Comparison of ENCODE assay signal across 9 mouse cellular contexts in the genomic region with DNA sequence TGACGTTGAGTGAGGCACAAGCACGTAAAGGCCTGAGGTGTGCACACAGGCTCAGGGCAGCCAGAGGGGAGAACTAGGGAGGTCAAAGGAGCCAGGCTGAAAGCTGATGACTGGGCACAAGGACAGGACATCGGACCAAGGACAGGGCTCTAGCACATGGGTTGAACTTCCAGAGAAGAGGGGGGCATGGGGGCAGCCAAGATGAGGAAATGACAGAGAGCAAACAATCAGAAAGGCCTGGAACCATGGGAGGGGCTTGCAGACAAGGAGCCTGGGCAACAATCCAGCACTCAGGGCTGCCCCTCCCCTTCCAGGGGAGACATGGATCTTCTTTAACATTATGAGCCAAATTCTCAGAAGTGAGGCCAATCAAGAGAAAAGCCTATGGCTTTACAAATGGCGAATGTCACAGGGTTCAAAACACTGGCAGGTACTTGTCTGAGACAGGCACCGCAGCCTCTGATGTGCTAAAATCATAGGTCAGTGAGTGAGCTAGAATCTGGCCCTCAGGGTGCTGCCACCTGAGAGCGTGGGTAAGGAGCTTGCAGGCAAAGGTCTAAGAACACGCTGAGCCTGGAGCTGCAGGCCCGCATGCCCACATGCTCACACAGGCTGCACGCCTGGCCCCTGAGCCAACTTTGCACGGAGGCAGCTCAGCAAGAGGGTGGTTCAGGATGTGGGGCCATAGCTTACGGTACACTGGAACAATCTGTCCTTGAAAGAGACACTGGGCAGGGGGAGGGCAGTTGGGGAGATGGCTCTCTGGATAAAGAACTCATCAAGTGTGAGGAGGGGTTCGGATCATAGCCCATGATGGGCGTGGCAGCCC. TPM values are rescaled to one million over a fixed set of nuclear protein-coding genes. Genes with fewer than 3 reads are reported as not detected.
DNase-seq lines count a peak whose midpoint lies in the region; ATAC-seq and TF ChIP-seq lines count a peak whose summit lies in the region.
"Had no signal": no experiment of that assay in that cellular context is flagged by ENCODE, and none has a peak within 500 bp of the region (broad histone marks: within the 10 kb centered on the region; RNA-seq: fewer than 3 reads in every experiment).

No protein-coding gene starts in this region.

- H3K4me1 ChIP-seq in kidney, adult 2 months (ENCODE audit: control insufficient read depth, insufficient read depth, low read length), result peaks cover 37% of the 10 kb centered on the region
- 0 out of 2 replicates have a peak, but pooled peaks cover 9% of the 10 kb centered on the region for H3K4me1 ChIP-seq in forebrain, embryonic 15.5 days

- WGBS in kidney, adult 2 months, result 52% methylated on average over 13 of the region's 13 CpGs
- 82% methylated on average over 13 of the region's 13 CpGs for WGBS in forebrain, embryonic 15.5 days

- H3K27me3 ChIP-seq in kidney, adult 2 months (replicated peaks; ENCODE audit: control insufficient read depth, insufficient read depth, low read length), result no peaks in the 10 kb centered on the region
- H3K27me3 ChIP-seq in forebrain, embryonic 15.5 days, result no peaks in the 10 kb centered on the region
- H3K27me3 ChIP-seq: hindbrain, embryonic 15.5 days had no signal

- no peak for TF ChIP-seq POLR2A in brain, embryonic 14.5 days (IDR thresholded peaks at IDR 0.05; ENCODE audit: borderline replicate concordance, extremely low read depth, insufficient read depth, insufficient read length, poor library complexity, severe bottlenecking)
- TF ChIP-seq POLR2A in kidney, adult 2 months (IDR thresholded peaks at IDR 0.05; ENCODE audit: low read depth, low read length), result no peak

- no peak overlapping the region for H3K9ac ChIP-seq in forebrain, embryonic 15.5 days (replicated peaks)
- H3K9ac ChIP-seq: hindbrain, embryonic 15.5 days had no signal

- peak; percentile 46 for DNase-seq in left cerebral cortex, postnatal 4 days
- no peak for DNase-seq in left cerebral cortex, adult 8-10 months (ENCODE audit: low spot score in 2 of 2)
- peak; percentile 37 for DNase-seq in brain, embryonic 14.5 days (ENCODE audit: low read depth)
- peak; percentile 89 for DNase-seq in kidney, adult 2 months
- DNase-seq in urinary bladder, adult 2 months (ENCODE audit: low spot score), result no peak

- no peak overlapping the region for H3K4me3 ChIP-seq in kidney, adult 2 months (ENCODE audit: insufficient read depth, low read depth, low read length)
- no peak overlapping the region for H3K4me3 ChIP-seq in forebrain, embryonic 15.5 days
- H3K4me3 ChIP-seq: hindbrain, embryonic 15.5 days had no signal

- 0 out of 2 replicates have a peak, but pooled peaks cover 1% of the 10 kb centered on the region for H3K36me3 ChIP-seq in kidney, adult 2 months (ENCODE audit: control insufficient read depth, insufficient read depth, low read length)
- H3K36me3 ChIP-seq in forebrain, embryonic 15.5 days, result peaks cover 30% of the 10 kb centered on the region

- H3K27ac ChIP-seq in kidney, adult 2 months (ENCODE audit: insufficient read depth, low read depth, low read length), result peak overlapping the region; percentile 80; the same call in 1 of the 2 replicates
- no peak overlapping the region for H3K27ac ChIP-seq in forebrain, embryonic 15.5 days (replicated peaks)
- H3K27ac ChIP-seq: hindbrain, embryonic 15.5 days had no signal

- H3K9me3 ChIP-seq in forebrain, embryonic 15.5 days, result no peaks in the 10 kb centered on the region
- H3K9me3 ChIP-seq: hindbrain, embryonic 15.5 days had no signal

- intact Hi-C loops in left cerebral cortex, postnatal 4 days (cut with DNase I), result no loop called here

- no peak overlapping the region for H3K4me2 ChIP-seq in forebrain, embryonic 15.5 days (replicated peaks)
- H3K4me2 ChIP-seq: hindbrain, embryonic 15.5 days had no signal

- no peak for TF ChIP-seq CTCF in brain, embryonic 14.5 days (IDR thresholded peaks at IDR 0.05; ENCODE audit: borderline replicate concordance, extremely low read depth, insufficient read depth, insufficient read length)
- TF ChIP-seq CTCF in kidney, adult 2 months (conservative IDR thresholded peaks at IDR 0.05; ENCODE audit: insufficient read depth, insufficient read length, low read depth, low read length), result no peak

- ATAC-seq in megakaryocyte progenitor cell, adult 5-6 weeks (replicated peaks; ENCODE audit: poor library complexity), result 0 out of 2 replicates have a peak, but pooled peaks have one; percentile 11
- ATAC-seq in inflammation-experienced regulatory T-cells, adult 6 months, result no peak
- ATAC-seq in forebrain, embryonic 15.5 days (replicated peaks), result no peak

RNA-seq across cellular contexts. Expression of a gene that starts 46.2 kb away (rescaled TPM):
- total RNA-seq in left cerebral cortex, postnatal 4 days (2021), result 10 to 100 TPM; 27.9 to 30.2 TPM
- total RNA-seq in left cerebral cortex, adult 8-10 months (2022), result 10 to 100 TPM; 21.8 to 28.5 (median 23.8) TPM
- polyA plus RNA-seq in brain, embryonic 14.5 days (2012; rRNA removed), result 40.3 and 43.9 TPM in 2 replicates
- 21.4 and 26.5 TPM in 2 replicates for polyA plus RNA-seq in kidney, adult 2 months (2012; rRNA removed)
- total RNA-seq in megakaryocyte progenitor cell, adult 5-6 weeks (2015), result 19.9 and 23.7 TPM in 2 replicates
- total RNA-seq in megakaryocyte progenitor cell, adult 5-6 weeks (2017), result 21.4 and 25.4 TPM in 2 replicates
- polyA plus RNA-seq in urinary bladder, adult 2 months (2012; rRNA removed), result 68.2 and 69.5 TPM in 2 replicates
- polyA plus RNA-seq in inflammation-experienced regulatory T-cells, adult 6 months (2017; shearing (Covaris generic)), result 10 to 100 TPM; 11.7 to 14.1 (median 13.4) TPM
- polyA plus RNA-seq in forebrain, embryonic 15.5 days (2015; fragmentation: Nextera tagmentation; extraction: Ambion mirVana), result 38.7 and 39.6 TPM in 2 replicates

RNA-seq across cellular contexts. Expression of a gene that starts 52.3 kb away (rescaled TPM):
- total RNA-seq in left cerebral cortex, postnatal 4 days (2021), result 1 to 10 TPM; 3.1 to 3.9 TPM
- 1 to 10 TPM; 3.2 to 5.9 (median 5.4) TPM for total RNA-seq in left cerebral cortex, adult 8-10 months (2022)
- polyA plus RNA-seq in brain, embryonic 14.5 days (2012; rRNA removed), result 1.8 and 4.2 TPM in 2 replicates
- polyA plus RNA-seq in kidney, adult 2 months (2012; rRNA removed), result 53.5 and 56.0 TPM in 2 replicates
- total RNA-seq in megakaryocyte progenitor cell, adult 5-6 weeks (2015), result not detected in 2 replicates
- total RNA-seq in megakaryocyte progenitor cell, adult 5-6 weeks (2017), result not detected in 2 replicates
- 98.2 and 126 TPM in 2 replicates for polyA plus RNA-seq in urinary bladder, adult 2 months (2012; rRNA removed)
- not detected for polyA plus RNA-seq in inflammation-experienced regulatory T-cells, adult 6 months (2017; shearing (Covaris generic))
- polyA plus RNA-seq in forebrain, embryonic 15.5 days (2015; fragmentation: Nextera tagmentation; extraction: Ambion mirVana), result 1.5 and 1.7 TPM in 2 replicates

Comparison
In these comparisons a context has a peak if more than half of its experiments do, and no peak if none do; other contexts are left out.
1. DNase-seq: peak in left cerebral cortex, postnatal 4 days (single experiment), brain, embryonic 14.5 days (single experiment) and kidney, adult 2 months (single experiment); none in left cerebral cortex, adult 8-10 months (0 of 2) and urinary bladder, adult 2 months (single experiment).
2. RNA of a gene that starts 52.3 kb away (polyA plus RNA-seq): 98.2 to 126 TPM in urinary bladder, adult 2 months and 53.5 to 56.0 TPM in kidney, adult 2 months; 1.8 to 4.2 TPM in brain, embryonic 14.5 days, 1.5 to 1.7 TPM in forebrain, embryonic 15.5 days and not detected in inflammation-experienced regulatory T-cells, adult 6 months; every median in the first group is over 10 times any median in the second.